Mouse (Mus musculus): Measurements from ENCODE around the gene Pip5k1a.
"Not testable (repeated sequence)": the region's sequence is repeated elsewhere in the genome, so short reads cannot be mapped to it uniquely, and the experiment has no call there.

Gene Pip5k1a

GRCm38 (mm10) chr3:95106338-95107117 is at the start of gene Pip5k1a:
Pip5k1a (minus strand) TSS chr3:95106930.
- DNase-seq: peak; percentile 94

GRCm38 (mm10) chr3:95153874-95154273 is 47.1 kb upstream of the Pip5k1a start:
- DNase-seq: no peak

- no peak for DNase-seq
Measured at GRCm38 (mm10) chr3:95147924-95148323, 41.2 kb upstream of the Pip5k1a start.

GRCm38 (mm10) chr3:95142617-95143011 is 35.9 kb upstream of the Pip5k1a start:
- DNase-seq: peak; percentile 94

GRCm38 (mm10) chr3:95141952-95142616 is 35.4 kb upstream of the Pip5k1a start, which contains the start of gene Tnfaip8l2:
Tnfaip8l2 (minus strand) TSS chr3:95142360.
- DNase-seq: no peak

- no peak for DNase-seq
Measured at GRCm38 (mm10) chr3:95141474-95141873, 34.7 kb upstream of the Pip5k1a start.

GRCm38 (mm10) chr3:95140795-95141194 is 34.1 kb upstream of the Pip5k1a start:
- DNase-seq: no peak

GRCm38 (mm10) chr3:95140289-95140595 is 33.5 kb upstream of the Pip5k1a start:
- no peak for DNase-seq

GRCm38 (mm10) chr3:95139586-95140288 is 33.0 kb upstream of the Pip5k1a start:
- no peak for DNase-seq

GRCm38 (mm10) chr3:95136336-95136735 is 29.6 kb upstream of the Pip5k1a start:
- DNase-seq: no peak

GRCm38 (mm10) chr3:95135433-95136052 is 28.8 kb upstream of the Pip5k1a start:
- no peak for DNase-seq

GRCm38 (mm10) chr3:95135023-95135422 is 28.3 kb upstream of the Pip5k1a start:
- DNase-seq: peak; percentile 43

GRCm38 (mm10) chr3:95134133-95134532 is 27.4 kb upstream of the Pip5k1a start:
- DNase-seq: not testable (repeated sequence)

- peak; percentile 87 for DNase-seq
Measured at GRCm38 (mm10) chr3:95133680-95134101, 27.0 kb upstream of the Pip5k1a start, which contains the start of the genes Scnm1 and Lysmd1. Scnm1 (minus strand) TSS chr3:95134011. Lysmd1 (plus strand) TSS chr3:95134088.

GRCm38 (mm10) chr3:95133176-95133575 is 26.4 kb upstream of the Pip5k1a start:
- DNase-seq: no peak

GRCm38 (mm10) chr3:95132389-95132788 is 25.7 kb upstream of the Pip5k1a start:
- not testable (repeated sequence) for DNase-seq

GRCm38 (mm10) chr3:95130081-95130480 is 23.4 kb upstream of the Pip5k1a start:
- no peak for DNase-seq

- peak; percentile 48 for DNase-seq
Measured at GRCm38 (mm10) chr3:95129226-95129651, 22.5 kb upstream of the Pip5k1a start.

GRCm38 (mm10) chr3:95124972-95125371 is 18.2 kb upstream of the Pip5k1a start:
- no peak for DNase-seq

GRCm38 (mm10) chr3:95124246-95124645 is 17.5 kb upstream of the Pip5k1a start, which contains the start of gene Tmod4:
Tmod4 (plus strand) TSS chr3:95124476.
- no peak for DNase-seq

- DNase-seq: no peak
Measured at GRCm38 (mm10) chr3:95121580-95121979, 14.8 kb upstream of the Pip5k1a start.

- DNase-seq: no peak
Measured at GRCm38 (mm10) chr3:95117751-95118150, 11.0 kb upstream of the Pip5k1a start.

- no peak for DNase-seq
Measured at GRCm38 (mm10) chr3:95112760-95113159, 6.0 kb upstream of the Pip5k1a start.
